Mouse (Mus musculus) E14TG2a.4 (cell line): ENCODE data around the gene Pitpnm3.
A peak's percentile ranks its signal among the peaks of the same experiment; 100 is the strongest.

Source experiments
- H3K27me3 ChIP-seq: 2 replicates; pipeline ENCODE4 v1.6.1; 2014; ENCODE audit warnings: low read length, control low read depth; ENCODE audit not compliant: insufficient read depth
- H3K36me3 ChIP-seq: 2 replicates; pipeline ENCODE4 v1.6.1; 2014; ENCODE audit warnings: low read length, control low read depth; ENCODE audit not compliant: insufficient read depth
- H3K4me1 ChIP-seq: replicated peaks from 2 replicates; pipeline ENCODE4 v1.6.1; 2014; ENCODE audit warnings: low read depth, low read length, control low read depth
- H3K4me3 ChIP-seq: replicated peaks from 2 replicates; pipeline ENCODE4 v1.5.1; 2014; ENCODE audit warnings: mild to moderate bottlenecking, low read length
- H3K9me3 ChIP-seq: 2 replicates; pipeline ENCODE4 v1.6.1; 2014; ENCODE audit warnings: low read length, control low read depth
- CTCF ChIP-seq: conservative IDR thresholded peaks from 2 replicates; pipeline ENCODE4 v1.5.1; 2014; ENCODE audit warnings: low read length
- NANOG ChIP-seq: IDR thresholded peaks from 2 replicates; pipeline ENCODE4 v1.6.1; 2014; ENCODE audit warnings: borderline replicate concordance, low read length, mixed read lengths
- POU5F1 ChIP-seq: IDR thresholded peaks from 2 replicates; pipeline ENCODE4 v1.6.1; 2014; ENCODE audit warnings: low read length, borderline replicate concordance

The Pitpnm3 gene

DNA sequence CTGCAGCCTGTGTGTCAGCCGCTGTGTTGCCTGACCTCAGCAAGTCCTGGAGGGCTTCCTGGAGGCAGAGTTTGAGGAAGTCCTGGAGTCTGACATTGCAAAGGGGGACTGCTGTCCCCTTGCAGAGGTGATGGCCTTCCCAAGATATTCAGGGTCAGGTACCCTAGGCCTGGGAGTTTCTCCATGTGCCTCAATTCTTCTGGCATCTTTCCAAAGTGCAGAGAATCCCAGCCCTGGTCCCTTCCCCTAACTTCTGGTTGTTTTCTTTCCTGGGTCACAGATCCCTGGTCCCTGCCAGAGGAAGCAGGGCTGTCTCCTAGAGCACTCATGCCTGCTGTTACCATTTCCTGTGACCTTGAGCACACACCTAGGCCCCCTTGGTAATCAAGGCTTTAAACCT lies 3.9 kb downstream of the Pitpnm3 start:
- no peaks in the 10 kb centered on the region for H3K9me3 ChIP-seq
- peaks cover 62% of the 10 kb centered on the region for H3K4me1 ChIP-seq
- TF ChIP-seq NANOG (peak; percentile 59; the same call in 1 of the 2 replicates), POU5F1 (no peak), CTCF (no peak)
- peaks cover 64% of the 10 kb centered on the region for H3K27me3 ChIP-seq
- H3K4me3 ChIP-seq, result no peak overlapping the region
- H3K36me3 ChIP-seq, result no peaks in the 10 kb centered on the region

DNA sequence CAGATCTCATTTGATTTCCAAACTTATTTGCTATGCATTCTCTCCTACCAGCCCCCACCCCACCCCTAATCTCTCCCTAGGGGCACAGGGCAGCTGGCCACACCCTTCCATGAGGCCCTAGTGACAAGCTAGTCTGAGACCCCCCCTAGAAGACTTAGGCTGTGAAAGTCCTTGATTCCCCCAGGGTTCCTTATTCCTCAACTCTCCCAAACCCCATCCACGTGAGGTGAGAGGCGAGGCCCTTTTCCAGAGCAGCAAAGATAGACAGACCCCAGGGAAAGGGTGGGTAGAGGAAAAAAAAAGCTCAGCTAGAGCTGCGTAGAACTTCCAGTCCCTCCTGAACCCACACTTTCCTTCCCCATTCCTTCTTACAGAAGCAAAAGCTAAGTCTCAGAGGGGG lies 4.7 kb downstream of the Pitpnm3 start:
- peaks cover 56% of the 10 kb centered on the region for H3K4me1 ChIP-seq
- no peak overlapping the region for H3K4me3 ChIP-seq
- H3K36me3 ChIP-seq, result no peaks in the 10 kb centered on the region
- no peak for TF ChIP-seq NANOG
- TF ChIP-seq CTCF, result no peak
- no peak for TF ChIP-seq POU5F1
- peaks cover 59% of the 10 kb centered on the region for H3K27me3 ChIP-seq
- H3K9me3 ChIP-seq, result no peaks in the 10 kb centered on the region

DNA sequence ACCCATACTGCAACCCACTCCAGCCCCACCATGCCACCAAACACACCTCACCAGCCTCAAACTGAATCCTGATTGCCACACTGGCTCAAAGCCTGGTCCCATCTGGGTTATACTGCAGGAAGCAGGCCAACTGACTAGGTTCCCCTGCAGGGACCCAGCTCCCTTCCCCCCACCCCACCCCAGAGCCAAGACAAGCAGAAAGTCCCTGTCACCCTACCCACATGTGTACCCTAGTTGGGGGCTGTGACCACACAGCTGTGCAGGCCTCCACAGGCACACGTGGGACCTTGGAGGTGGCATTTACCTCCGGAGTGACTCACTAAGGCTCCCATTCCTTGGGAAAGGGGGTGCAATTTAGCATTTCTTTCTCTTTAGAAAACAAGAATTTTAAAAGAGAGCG lies 5.1 kb downstream of the Pitpnm3 start:
- TF ChIP-seq POU5F1, result no peak
- TF ChIP-seq NANOG, result no peak
- no peak for TF ChIP-seq CTCF
- no peaks in the 10 kb centered on the region for H3K9me3 ChIP-seq
- H3K36me3 ChIP-seq, result no peaks in the 10 kb centered on the region
- peaks cover 58% of the 10 kb centered on the region for H3K4me1 ChIP-seq
- H3K27me3 ChIP-seq, result peaks cover 58% of the 10 kb centered on the region
- no peak overlapping the region for H3K4me3 ChIP-seq

DNA sequence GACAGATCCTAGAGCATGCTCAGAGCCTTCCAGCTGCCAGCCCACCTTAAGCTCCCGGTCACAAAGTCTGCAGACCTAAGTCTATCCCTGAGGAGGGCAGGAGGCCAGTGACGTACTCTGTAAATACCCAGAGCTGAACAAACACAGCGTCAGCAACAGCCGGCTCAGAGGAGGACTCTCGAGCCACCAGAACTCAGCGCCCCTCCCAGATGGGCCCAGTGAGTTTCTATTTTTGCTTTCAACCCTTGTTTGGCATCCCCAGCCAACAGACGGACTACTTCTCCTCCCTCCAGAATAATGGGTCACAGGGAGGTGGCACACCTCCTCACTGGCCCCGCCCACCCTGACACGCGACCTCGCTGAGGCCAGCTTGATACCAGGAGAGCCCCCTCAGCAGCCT lies 5.6 kb downstream of the Pitpnm3 start:
- no peak for TF ChIP-seq CTCF
- no peak for TF ChIP-seq POU5F1
- no peak for TF ChIP-seq NANOG
- peaks cover 55% of the 10 kb centered on the region for H3K4me1 ChIP-seq
- no peaks in the 10 kb centered on the region for H3K36me3 ChIP-seq
- peaks cover 58% of the 10 kb centered on the region for H3K27me3 ChIP-seq
- no peak overlapping the region for H3K4me3 ChIP-seq
- H3K9me3 ChIP-seq, result no peaks in the 10 kb centered on the region

DNA sequence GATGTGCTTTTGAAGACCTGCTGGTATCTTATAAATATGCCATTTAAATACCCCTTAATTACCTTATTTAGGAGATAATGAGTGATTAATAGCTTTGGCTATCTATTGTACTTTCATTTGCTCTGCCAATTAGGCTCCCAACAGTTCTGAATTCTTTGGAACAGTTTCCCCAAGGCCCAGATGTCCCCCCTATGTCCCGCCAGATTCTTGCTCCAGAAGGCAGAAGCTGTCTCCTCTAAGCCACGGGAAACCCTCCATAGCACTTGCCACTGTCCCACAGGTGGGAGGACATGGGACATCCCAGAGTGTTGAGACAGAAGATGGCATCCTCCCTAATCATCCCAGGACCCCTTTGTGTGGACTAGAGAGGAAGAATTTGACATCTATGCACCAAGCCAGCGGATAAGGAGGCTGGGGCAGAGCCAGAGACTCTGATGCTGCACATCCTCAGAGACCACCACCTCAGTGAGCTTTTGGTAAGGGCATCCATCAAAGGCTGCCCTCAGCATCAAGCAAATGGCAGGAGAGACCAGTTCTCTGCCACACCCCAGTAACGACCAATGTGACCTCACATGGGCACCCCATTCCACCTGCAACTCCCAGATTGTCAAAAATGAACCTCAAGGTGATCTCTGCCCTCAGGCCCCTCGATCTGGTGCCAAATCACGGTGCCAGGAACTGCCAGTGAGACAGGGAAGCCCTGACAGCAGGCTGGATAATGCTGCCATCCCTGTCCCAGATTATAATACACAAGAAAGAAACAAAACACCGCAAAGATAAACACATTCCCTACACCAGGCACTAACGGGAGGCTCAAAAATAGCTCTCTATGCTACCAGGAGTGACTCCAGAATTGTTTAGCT lies 6.3 kb downstream of the Pitpnm3 start:
- H3K4me3 ChIP-seq, result no peak overlapping the region
- peaks cover 50% of the 10 kb centered on the region for H3K27me3 ChIP-seq
- TF ChIP-seq POU5F1 (no peak), CTCF (no peak), NANOG (no peak)
- no peaks in the 10 kb centered on the region for H3K36me3 ChIP-seq
- no peaks in the 10 kb centered on the region for H3K9me3 ChIP-seq
- H3K4me1 ChIP-seq, result peaks cover 48% of the 10 kb centered on the region

DNA sequence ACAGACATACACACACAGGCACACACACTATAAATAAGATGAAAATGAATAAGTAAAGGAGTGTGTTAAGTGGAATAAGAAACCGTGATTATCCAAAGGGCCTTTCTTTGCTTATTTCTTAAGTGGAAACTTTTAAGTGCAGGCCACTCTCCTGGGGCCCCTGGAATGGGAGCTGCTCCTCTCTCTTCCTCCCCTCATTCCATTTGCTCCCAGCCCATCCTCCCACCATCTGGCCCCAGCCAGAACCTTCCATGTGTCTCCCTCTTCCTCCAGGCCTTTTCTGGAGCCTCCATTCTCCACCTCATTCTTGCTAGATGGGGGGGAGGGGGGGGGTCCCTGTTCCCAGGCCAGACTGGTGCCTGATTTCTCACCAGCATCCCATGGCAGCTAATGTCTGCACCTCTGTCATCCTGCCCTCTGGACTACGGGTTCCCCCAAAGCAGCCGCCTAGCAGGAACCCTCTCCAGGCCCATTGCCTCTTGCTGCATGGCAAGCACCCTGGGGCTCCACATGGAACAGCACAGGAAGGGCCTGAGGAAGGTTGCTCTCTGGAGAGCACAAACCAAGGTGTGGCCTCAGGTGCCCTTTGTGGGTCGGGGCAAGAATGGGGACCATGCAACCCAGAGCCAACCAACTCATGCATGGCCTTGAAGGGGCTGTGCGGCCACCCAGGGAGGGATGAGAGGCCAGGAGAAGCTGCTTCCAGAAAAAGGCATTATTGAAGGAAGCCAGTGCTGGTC lies 8.0 kb downstream of the Pitpnm3 start:
- Histone ChIP-seq H3K27me3 (peaks cover 34% of the 10 kb centered on the region), H3K9me3 (no peaks in the 10 kb centered on the region), H3K4me3 (no peak overlapping the region), H3K4me1 (peaks cover 42% of the 10 kb centered on the region), H3K36me3 (no peaks in the 10 kb centered on the region)
- TF ChIP-seq CTCF (no peak), NANOG (no peak), POU5F1 (no peak)

DNA sequence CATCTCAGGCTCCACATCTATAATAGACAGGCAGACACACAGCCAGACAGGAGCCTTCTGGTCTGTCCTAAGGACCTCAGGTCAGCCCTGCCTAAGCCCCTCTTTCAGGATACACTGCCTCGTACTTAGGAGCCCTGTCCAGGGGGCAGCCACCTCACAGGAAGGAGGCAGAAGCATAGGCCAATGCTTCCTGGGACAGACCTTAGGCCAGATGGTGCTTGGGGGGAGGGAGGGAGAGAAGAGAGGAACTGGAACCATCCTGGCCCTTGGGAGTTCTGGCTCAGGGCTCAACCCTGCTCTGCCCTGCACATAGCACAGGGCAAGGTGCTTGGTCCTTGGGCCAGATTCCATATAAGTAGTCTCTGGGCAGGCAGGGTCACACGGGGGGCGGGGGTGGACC lies 9.8 kb downstream of the Pitpnm3 start:
- H3K9me3 ChIP-seq, result no peaks in the 10 kb centered on the region
- peaks cover 25% of the 10 kb centered on the region for H3K27me3 ChIP-seq
- H3K36me3 ChIP-seq, result no peaks in the 10 kb centered on the region
- H3K4me1 ChIP-seq, result peaks cover 29% of the 10 kb centered on the region
- TF ChIP-seq POU5F1 (no peak), NANOG (no peak), CTCF (no peak)
- H3K4me3 ChIP-seq, result no peak overlapping the region

DNA sequence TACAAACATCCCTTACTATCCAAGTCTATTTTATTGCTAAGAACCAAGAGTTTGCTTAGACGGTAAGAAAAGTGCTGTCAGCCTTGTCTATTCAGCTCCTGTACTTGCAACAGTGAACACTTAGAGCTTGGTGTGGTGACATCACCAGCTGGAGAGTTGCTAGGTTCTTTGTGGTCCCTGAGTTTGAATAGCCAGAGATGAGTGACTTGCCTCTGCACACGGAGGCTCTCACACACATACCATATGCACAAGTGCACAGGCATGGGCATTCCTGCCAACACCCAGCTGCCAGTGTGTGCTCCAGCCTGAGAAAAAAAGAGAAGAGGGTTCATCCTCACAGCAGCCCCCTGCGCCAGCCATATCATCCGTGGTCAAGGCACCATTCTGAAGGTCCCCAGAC lies 12.0 kb downstream of the Pitpnm3 start:
- H3K4me3 ChIP-seq, result no peak overlapping the region
- no peaks in the 10 kb centered on the region for H3K36me3 ChIP-seq
- peaks cover 14% of the 10 kb centered on the region for H3K4me1 ChIP-seq
- H3K9me3 ChIP-seq, result no peaks in the 10 kb centered on the region
- TF ChIP-seq CTCF (no peak), NANOG (no peak), POU5F1 (no peak)
- H3K27me3 ChIP-seq, result peaks cover 7% of the 10 kb centered on the region; the same call in 1 of the 2 replicates
